Mouse (Mus musculus): ENCODE data around the gene 1190002N15Rik. TPM values are rescaled to one million over a fixed set of nuclear protein-coding genes. Genes with fewer than 3 reads are reported as not detected.
A peak's percentile ranks its signal among the peaks of the same experiment; 100 is the strongest.

1190002N15Rik gene
- total and polyA plus RNA-seq, 3 experiments: 4.7 to 8.8 TPM; not detected in 1

DNA sequence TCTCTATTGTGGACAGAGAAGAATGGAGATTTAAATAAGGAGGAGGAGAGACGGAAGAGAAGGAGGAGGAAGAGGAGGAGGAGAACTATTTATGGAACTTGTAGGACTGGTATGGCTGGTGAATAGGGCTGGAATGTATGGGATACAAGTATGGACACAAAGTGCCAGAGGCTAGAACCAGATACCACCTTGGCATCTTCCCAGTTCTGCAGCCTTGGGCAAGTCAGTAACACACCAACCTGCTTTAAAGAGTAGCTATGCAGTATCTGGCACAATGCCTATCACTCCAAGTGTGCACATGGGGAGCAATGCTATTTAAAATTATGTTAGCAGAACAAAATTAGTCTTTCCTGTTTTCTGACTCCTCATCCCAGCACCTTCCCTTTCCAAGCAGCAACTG is 30.9 kb downstream of the 1190002N15Rik start:
- H3K79me2 ChIP-seq (ENCODE audit: control insufficient read depth, insufficient read depth, low read length, poor library complexity): no peaks in the 10 kb centered on the region
- no peaks in the 10 kb centered on the region for H3K36me3 ChIP-seq (ENCODE audit: control insufficient read depth in 1 of 2, insufficient read depth in 2 of 2, low read length in 2 of 2)
- H3K9me3 ChIP-seq (replicated peaks; ENCODE audit: insufficient read depth, low read length): no peaks in the 10 kb centered on the region
- no peak overlapping the region for H3K27ac ChIP-seq (ENCODE audit: control insufficient read depth, low read depth, low read length)
- H3K9ac ChIP-seq (ENCODE audit: control insufficient read depth, low read depth, low read length, poor library complexity, severe bottlenecking): no peak overlapping the region
- H3K4me3 ChIP-seq (ENCODE audit: control insufficient read depth in 1 of 2, insufficient read depth in 1 of 2, low read depth in 2 of 2, low read length in 2 of 2): no peak overlapping the region
- no peaks in the 10 kb centered on the region for H3K27me3 ChIP-seq (ENCODE audit: control insufficient read depth in 1 of 2, insufficient read depth in 2 of 2, low read length in 2 of 2)
- peak; percentile 20 for DNase-seq (ENCODE audit: low read depth, low spot score)
- TF ChIP-seq MYC (IDR thresholded peaks at IDR 0.05; ENCODE audit: low read depth, low read length): no peak
- TF ChIP-seq ZKSCAN1 (IDR thresholded peaks at IDR 0.05; ENCODE audit: low read depth, low read length): no peak
- no peak for TF ChIP-seq ZMIZ1 (IDR thresholded peaks at IDR 0.05; ENCODE audit: low read depth, low read length)
- TF ChIP-seq SMC3 (IDR thresholded peaks at IDR 0.05; ENCODE audit: low read depth, low read length): no peak
- no peak for TF ChIP-seq ZC3H11A (IDR thresholded peaks at IDR 0.05; ENCODE audit: low read depth, low read length)
- 0 out of 4 replicates have a peak, but pooled peaks cover 0 to 4% of the 10 kb centered on the region in 2 experiments for H3K4me1 ChIP-seq (ENCODE audit: control insufficient read depth in 1 of 2, insufficient read depth in 2 of 2, low read length in 2 of 2)

- DNase-seq (ENCODE audit: low read depth, low spot score): no peak
- Histone ChIP-seq H3K4me3 (ENCODE audit: control insufficient read depth in 1 of 2, insufficient read depth in 1 of 2, low read depth in 2 of 2, low read length in 2 of 2) (no peak overlapping the region), H3K27me3 (ENCODE audit: control insufficient read depth in 1 of 2, insufficient read depth in 2 of 2, low read length in 2 of 2) (no peaks in the 10 kb centered on the region; a peak in 1 of 4 replicates), H3K36me3 (ENCODE audit: control insufficient read depth in 1 of 2, insufficient read depth in 2 of 2, low read length in 2 of 2) (no peaks in the 10 kb centered on the region), H3K9me3 (replicated peaks; ENCODE audit: insufficient read depth, low read length) (no peaks in the 10 kb centered on the region), H3K4me1 (ENCODE audit: control insufficient read depth in 1 of 2, insufficient read depth in 2 of 2, low read length in 2 of 2) (no peaks in the 10 kb centered on the region), H3K27ac (ENCODE audit: control insufficient read depth, low read depth, low read length) (no peak overlapping the region), H3K9ac (ENCODE audit: control insufficient read depth, low read depth, low read length, poor library complexity, severe bottlenecking) (no peak overlapping the region), H3K79me2 (ENCODE audit: control insufficient read depth, insufficient read depth, low read length, poor library complexity) (no peaks in the 10 kb centered on the region)
- TF ChIP-seq CTCF (IDR thresholded peaks at IDR 0.05 in 2 of 3, conservative IDR thresholded peaks at IDR 0.05 in 1 of 3; ENCODE audit: control insufficient read depth in 1 of 3, insufficient read depth in 1 of 3, low read depth in 2 of 3, low read length in 3 of 3, poor library complexity in 1 of 3, severe bottlenecking in 1 of 3) (no peak), MEF2A (IDR thresholded peaks at IDR 0.05; ENCODE audit: extremely low read depth, insufficient replicate concordance, low read depth, low read length, poor library complexity, severe bottlenecking) (no peak), ZKSCAN1 (IDR thresholded peaks at IDR 0.05; ENCODE audit: low read depth, low read length) (no peak), ETS1 (IDR thresholded peaks at IDR 0.05; ENCODE audit: low read depth, low read length) (no peak), CHD2 (IDR thresholded peaks at IDR 0.05; ENCODE audit: low read length) (no peak), MAZ (IDR thresholded peaks at IDR 0.05; ENCODE audit: low read depth, low read length) (no peak)
These were observed 46.4 kb downstream of the 1190002N15Rik start for GRCm38 (mm10) chr9:94491467-94491866.

GRCm38 (mm10) chr9:94487976-94488375 is 49.9 kb downstream of the 1190002N15Rik start:
- no peak overlapping the region for H3K27ac ChIP-seq (ENCODE audit: control insufficient read depth, low read depth, low read length)
- TF ChIP-seq KAT2A (conservative IDR thresholded peaks at IDR 0.05; ENCODE audit: low read depth, low read length): no peak
- no peak for TF ChIP-seq HCFC1 (IDR thresholded peaks at IDR 0.05; ENCODE audit: low read depth, low read length)
- TF ChIP-seq ZC3H11A (IDR thresholded peaks at IDR 0.05; ENCODE audit: low read depth, low read length): no peak
- no peaks in the 10 kb centered on the region for H3K79me2 ChIP-seq (ENCODE audit: control insufficient read depth, insufficient read depth, low read length, poor library complexity)
- H3K9me3 ChIP-seq (replicated peaks; ENCODE audit: insufficient read depth, low read length): no peaks in the 10 kb centered on the region
- no peak for DNase-seq (ENCODE audit: low read depth, low spot score)
- no peaks in the 10 kb centered on the region for H3K36me3 ChIP-seq (ENCODE audit: control insufficient read depth in 1 of 2, insufficient read depth in 2 of 2, low read length in 2 of 2)
- H3K4me3 ChIP-seq (ENCODE audit: control insufficient read depth in 1 of 2, insufficient read depth in 1 of 2, low read depth in 2 of 2, low read length in 2 of 2): no peak overlapping the region
- H3K9ac ChIP-seq (ENCODE audit: control insufficient read depth, low read depth, low read length, poor library complexity, severe bottlenecking): no peak overlapping the region
- H3K4me1 ChIP-seq (ENCODE audit: control insufficient read depth in 1 of 2, insufficient read depth in 2 of 2, low read length in 2 of 2): no peaks in the 10 kb centered on the region
- H3K27me3 ChIP-seq (ENCODE audit: control insufficient read depth in 1 of 2, insufficient read depth in 2 of 2, low read length in 2 of 2): no peaks in the 10 kb centered on the region; a peak in 1 of 4 replicates

Measured in MEL (cell line).